Mouse (Mus musculus) lung, postnatal 10 days (tissue): ENCODE results near the gene Tas2r135.

ENCODE experiments used
- DNase-seq: peaks from one replicate; pipeline ENCODE4 v3.0.0; 2021

Gene Tas2r135

DNA sequence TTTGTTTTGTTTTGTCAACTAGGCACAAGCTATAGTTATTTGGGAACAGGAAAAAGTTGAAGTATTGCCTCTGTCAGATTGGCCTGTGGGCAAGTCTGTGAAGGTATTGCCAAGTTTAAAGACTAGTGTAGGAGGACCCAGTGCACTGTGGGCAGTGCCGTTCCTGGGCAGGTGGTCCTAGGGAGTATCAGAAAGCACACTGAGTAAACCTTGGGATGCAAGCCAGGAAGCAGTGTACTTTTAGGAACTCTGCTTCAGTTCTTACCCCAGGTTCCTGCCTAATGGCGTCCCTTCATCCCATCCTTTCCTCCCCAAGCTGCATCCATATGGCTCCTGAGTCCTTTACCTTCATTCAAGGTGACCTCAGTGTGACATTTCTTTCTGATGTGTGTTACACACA is 30.1 kb upstream of the Tas2r135 start:
- DNase-seq, result no peak

DNA sequence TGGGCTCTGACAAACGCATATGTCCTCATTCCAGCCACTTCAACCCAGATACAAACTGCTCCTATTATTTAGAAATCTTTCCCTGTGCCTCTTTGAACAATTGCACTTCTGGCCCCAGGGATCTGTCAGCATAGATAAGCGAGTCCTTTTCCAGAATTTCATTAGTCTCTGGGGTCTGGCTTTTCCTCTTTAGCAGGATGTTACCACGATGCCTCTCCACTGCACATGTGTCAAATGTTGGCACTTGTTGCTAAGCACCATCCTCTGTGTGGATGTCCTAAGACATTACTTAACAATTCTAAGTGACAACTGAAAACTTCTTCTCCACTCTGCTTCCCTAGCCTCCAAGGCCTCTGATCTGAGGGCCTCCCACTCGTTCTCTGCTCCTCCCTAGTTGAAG is 29.2 kb upstream of the Tas2r135 start:
- DNase-seq, result no peak

DNA sequence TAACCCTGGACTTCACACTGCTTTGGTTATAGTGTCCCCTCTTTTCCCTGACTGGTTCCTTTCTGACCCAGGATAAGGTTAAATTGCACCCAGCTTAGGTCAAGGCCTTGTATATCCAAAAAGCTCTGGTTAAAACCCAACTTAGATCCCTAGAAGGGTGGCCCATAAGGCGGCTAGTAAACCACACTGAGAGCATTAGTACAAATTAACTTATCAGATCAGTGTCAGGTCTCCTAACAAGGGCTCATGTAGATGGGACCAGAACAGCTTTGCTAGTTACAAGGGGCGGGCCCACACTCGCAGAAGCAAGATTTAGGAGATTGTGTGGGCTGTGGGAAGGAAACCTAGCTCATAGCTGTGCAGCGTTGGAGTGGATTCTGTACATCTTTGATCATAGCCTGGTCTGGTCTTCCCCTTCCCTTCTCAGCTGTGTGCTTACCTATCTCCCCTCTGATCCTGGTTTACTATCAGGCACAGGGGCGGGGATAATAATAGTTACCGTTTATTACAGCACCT is 28.7 kb upstream of the Tas2r135 start:
- no peak for DNase-seq

DNA sequence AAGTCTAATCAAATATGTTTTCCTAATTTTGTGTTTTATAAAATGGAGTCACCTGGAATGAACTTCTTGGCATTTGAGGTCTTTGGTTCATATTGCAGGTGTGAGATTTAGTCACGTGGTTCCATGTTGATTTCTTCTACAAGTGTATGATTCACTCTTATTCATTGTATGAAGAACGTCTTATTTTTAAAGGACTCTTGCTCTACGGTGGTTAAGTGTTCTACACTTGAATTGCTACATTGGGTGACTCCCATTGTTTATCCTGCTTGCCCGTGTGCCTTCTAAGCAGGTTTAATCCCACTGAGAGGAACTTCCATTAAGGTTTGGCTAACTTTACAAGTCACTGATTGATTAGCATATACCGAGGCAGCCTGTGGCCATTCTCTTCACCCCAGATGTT is 28.0 kb upstream of the Tas2r135 start:
- DNase-seq, result no peak

DNA sequence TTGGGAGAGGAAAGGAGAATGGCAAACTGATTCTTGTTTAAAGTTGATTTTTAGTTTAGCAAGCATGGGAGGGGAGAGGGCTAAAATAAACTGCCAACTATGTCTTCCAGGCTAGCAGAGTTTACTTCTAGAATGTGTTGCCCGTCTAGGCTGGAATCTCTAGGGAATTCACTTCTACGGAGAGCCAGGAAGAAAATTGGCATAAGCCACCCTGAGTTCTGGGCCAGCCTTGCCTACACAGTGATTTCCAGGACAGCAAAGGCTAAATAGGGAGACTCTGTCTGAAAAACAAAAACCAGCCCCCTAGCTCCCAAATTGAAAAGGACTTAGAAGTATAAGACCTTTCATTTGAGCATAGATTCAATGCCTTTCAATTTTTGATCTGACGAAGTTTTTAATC is 25.7 kb upstream of the Tas2r135 start:
- no peak for DNase-seq

DNA sequence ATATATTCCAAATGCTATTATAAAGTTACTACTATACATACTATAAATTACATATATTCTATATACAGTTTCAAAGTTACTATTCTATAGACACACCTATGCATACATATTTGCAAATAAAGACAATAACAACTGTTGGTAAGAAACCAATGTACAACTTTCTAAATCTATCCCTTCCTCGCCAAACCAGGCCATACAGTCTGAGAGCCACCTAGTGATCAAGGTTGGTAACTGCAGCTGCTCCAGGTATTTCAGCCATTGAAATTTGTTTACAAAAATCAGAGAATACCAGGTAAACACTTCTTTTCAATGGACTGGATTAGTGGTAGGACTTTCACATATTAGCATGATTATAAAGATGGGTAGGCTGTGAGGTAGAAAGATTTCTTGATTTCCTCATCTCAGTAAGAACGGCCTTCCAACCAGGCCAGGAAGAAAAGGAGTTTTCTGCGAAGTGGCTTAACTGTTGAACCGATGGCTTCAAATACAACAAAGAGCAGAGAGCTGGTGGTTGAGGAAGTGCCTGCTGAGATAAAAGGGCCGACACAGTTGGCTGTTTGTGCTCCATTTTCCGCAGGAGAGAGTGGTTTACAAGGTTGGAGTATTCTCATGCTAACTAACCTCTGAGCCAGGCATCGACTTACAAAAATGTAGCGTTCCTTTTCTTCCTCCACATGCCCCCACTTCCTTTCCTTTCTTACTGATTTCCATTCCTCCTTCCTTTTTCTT is 24.7 kb upstream of the Tas2r135 start:
- DNase-seq, result no peak

DNA sequence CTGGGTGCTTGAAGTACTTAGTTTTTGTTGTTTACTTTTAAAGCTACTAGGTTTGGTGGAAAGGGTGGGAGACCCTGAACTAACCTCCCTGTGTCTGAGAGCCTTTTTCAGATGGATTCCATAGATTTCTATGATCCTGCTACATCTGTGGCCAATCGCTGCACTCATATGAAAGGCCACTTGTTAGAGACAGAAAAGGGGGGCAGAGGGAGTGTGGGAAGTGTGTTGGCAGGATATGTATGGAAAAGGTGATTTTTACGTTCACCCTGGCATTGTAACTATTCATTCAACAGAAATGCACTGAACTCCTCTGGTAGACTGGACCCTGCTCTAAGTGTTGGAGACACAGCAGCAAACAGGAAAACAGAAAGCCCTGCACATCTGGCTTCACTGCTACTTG is 24.0 kb upstream of the Tas2r135 start:
- DNase-seq, result no peak

DNA sequence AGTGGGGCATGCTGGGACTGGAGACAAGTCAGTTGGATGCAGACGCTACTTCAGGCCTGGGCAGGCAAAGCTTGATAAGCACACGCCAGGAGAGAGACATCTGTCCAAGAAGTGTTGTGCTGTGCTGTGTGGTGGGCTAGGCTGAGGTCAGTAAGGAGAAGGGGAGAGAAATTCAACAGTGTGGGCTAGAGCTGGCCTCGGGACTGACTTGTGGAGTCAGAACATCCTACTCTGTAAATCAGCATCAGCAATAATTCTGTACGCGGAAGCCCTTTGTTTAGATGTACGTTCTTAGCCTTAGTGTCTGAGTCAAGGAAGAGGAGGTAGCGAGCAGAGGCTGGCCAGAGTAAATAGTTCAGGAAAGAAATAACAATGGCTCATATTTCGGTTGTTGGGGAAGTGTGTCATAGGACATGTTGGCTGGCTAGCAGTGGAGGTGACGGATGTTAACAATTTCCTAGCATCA is 23.3 kb upstream of the Tas2r135 start:
- DNase-seq, result no peak

DNA sequence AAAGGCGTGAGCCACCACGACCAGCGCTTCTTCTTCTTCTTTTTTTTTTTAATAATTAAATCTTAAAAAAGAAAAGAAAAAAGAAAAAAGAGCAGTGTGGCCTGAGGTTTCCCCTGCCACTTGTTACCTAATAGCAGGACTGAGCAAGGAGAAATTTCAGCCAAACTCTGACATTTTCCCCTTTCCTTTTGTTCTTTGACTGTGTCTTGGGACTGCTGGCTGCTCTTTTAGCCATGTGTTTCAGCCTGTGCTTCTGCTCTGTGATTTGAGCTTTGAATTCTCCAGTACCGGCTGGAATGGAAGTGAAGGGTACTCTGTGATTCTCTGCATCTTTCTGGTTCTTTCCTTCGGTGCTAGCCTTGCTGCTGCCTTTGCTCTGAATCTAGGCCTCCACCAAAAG is 21.9 kb upstream of the Tas2r135 start:
- no peak for DNase-seq

DNA sequence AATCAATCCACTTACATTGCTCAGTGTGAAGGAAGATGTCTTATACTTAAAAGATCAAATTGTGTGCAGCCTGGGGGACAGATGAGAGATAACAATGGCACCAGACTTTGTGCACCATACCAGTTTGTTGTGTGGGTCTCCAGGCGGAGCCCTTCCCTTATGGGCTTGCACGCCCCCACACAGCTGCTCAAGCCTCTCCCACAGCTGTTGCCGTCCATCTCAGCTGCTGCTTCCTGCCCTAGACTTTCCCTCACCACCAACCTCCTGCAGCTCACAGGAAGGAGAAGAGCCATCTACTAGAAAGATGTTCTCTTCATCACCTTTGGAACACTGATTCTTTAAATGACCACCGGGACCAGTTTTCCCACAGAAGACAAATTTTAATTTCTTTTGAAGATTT is 19.6 kb upstream of the Tas2r135 start:
- no peak for DNase-seq

DNA sequence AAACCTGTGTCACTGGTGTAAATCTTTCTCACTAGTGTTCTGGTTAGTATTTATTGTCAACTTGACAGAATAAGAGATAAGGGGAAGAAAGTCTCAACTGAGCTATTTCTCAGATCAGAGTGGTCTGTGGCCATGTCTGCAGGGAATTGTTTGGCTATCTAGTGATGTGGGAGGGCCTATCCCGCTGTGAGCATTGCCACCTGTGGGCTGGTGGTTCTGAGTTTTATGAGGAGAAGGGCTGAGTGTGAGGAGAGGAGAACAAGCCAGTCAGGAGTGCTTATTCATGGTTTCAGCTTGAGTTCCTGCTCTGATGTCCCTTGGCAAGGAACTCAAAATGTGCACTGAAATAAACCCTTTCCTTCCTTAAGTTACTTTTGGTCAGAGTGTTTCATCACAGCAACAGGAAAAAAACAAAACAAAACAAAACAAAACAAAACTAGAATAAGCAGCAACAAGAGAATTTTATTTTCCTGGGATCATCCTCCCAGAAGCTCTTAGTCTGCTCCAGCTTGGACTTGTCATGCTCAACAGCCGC is 13.4 kb upstream of the Tas2r135 start:
- DNase-seq, result peak; percentile 53

DNA sequence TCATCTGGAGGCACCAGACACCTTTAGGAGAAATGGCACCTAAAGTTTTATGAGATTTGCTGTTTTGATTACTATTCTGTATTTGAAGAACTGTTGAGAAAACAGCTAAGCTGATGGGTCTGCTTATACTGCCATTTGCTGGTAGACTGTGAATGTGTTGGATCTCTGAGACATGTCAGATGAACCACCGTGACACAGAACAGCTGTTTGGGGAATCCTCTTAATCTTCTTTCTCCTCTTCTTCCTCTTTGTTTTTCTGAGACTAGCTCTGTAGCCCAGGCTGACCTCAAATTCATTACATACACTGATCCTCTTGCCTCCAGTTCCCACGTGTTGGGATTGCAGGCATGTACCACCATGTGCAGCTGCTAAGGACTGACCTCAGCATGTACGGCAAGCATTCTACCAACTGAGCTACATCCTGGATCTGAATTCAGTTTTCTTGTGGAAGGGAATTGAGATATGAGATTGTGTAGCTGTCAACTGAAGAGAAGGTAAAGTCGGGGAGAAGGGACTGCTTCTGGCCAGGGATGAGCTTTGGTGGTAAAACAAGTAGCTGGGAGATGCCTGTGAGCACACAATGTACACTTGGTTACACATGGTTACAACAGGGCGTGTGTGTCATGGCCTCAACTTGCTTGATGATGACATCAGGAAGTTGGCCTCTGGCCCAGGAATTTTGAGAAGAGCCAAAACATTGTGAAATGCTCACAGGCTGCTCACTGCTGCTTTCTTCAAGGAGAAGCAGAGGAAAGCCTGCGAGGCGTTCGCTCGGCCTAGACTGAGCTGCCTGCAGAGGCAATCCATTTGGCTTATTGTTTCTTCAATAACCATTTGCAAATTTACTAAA is 9.0 kb upstream of the Tas2r135 start:
- DNase-seq, result peak; percentile 96

DNA sequence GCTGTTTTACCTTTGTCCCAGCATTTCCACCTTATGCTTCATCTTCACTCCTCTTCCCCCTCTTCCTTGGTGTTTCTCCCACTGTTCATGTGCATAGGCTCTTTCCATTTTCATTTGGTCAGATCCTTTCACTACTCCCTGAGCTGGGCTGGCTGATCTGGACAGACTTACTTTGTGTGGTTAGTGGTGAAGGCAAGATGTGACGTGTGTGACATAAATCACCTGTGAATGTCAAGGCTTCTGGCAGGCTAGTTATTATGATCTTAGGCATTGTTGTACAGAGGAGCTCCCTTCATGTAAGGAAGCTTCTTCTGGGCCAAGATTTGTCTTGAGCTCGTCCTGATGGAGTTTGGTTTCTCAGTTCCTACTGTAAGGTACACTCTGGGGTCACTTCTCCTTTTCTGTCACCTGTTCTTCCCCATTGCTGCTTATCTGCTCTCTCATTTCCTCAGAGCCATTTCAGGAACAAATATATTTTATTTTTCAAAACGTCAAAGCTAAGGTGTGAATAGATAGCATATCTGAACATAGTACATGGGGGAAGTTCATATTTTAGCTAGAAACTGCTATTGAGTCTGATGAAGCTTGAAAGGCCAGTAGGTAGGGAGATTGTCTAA is 8.1 kb upstream of the Tas2r135 start:
- DNase-seq, result no peak

DNA sequence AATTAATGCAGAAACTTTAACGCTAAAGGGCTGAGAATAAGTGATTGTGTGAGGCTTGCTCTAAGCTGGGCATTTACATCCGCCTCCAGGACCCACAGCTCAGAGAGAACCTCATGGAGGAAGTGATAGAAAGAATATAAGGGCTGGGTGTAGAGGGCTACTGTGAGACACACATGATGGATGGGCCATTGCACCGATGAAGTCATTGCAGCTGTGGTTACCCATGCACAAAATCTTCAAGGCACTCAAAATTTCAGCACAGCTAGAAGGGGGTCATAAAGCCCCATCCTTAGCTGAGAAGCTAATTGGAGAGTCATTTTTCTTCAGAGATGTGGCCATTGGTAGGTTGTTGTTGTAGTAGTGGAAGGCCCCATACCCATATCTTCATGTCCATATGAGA is 6.9 kb upstream of the Tas2r135 start:
- no peak for DNase-seq

DNA sequence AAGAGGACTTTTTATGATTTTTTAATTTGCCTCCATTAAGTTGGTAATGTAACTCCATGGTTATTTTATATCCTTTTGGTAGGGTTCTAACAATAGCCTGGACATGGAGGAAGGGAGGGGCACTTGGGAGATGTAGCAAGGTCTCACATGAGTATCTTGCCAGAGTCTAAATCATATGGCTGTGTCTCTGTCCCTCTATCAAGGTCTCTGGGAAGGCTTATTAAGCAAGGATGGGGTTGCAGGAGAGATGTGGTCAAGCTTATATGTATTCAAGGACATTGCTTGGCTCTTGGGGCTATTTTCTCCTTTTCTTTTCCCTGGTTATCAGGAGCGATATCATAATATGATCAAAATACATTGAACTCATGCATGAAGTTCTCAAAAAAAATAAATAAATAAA is 6.2 kb upstream of the Tas2r135 start:
- DNase-seq, result no peak

DNA sequence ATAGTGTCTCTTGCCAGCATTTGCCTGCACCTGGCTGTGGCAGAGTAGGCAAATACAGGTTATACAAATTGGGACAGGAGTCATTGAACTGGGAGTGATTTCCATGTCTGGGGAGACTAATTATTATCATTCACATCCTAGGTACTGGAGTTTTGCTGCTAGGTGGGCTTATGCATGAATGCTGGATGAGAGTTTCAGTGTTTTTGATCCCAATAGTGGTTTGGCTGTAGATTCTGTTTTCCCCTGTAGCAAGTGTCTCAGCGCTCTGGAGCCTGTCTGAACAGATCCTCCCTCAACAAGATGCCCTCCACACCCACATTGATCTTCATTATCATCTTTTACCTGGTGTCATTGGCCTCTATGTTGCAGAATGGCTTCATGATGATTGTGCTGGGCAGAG is 5.3 kb upstream of the Tas2r135 start, which contains the start of gene Tas2r143:
Gene Tas2r143, plus strand, starts transcription at position 301 of the 400 bp plus-strand sequence.
- DNase-seq, result no peak

DNA sequence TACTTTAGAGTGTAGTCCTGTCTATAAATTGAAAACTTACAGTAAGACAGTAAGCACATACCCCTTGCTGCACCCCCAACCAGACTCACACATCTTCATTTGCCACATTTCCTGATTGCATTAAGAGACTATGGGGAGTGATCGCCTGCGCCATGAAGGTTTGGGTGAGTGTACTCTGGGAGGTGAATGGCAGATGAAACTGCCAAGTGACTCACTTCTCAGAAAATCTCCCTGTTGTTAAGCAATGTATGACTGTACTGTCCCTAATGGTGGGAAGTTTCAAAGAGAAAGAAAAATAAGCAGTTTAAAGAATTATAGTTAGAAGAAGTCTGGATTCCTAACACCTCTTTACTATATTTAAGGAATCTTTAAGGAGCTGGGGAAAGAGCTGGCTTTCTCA is 14.2 kb downstream of the Tas2r135 start:
- DNase-seq, result no peak

DNA sequence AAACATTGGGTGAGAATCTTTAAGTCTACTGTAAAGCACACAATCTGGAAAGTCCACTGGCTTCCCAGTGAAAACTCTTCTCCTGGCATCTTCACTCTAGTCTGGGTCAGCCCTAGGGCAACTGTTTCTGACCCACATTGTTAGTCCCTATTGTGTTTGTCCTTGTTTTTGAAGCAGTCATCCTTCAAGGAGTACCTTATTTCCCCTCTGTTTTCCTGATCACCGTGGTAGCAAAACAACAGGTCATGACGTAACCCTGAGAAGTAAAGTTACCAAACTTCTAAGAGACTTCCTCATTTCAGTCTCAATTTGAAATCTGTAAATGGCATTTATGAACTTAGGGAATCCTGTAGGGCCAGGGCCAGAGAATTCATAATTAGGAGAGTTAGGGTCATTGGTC is 16.2 kb downstream of the Tas2r135 start:
- DNase-seq, result no peak

DNA sequence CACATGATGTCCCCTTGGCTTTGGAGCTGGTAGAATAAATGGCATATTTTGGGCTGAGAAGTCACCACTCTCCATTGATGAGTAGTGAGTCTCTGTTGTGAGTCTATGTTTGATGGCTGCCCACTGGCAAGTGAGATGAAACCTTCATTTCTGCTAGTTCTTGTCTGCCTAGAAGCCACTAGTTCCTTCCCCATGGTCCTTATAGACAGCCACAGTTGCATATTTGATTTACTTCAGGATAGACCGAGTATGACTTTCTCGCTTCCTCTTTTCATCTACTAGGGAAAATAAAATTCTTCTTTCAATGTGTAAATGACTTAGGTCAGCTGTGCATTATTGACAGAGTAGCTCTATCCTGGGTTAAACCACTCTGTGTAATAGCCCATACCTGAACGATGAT is 19.2 kb downstream of the Tas2r135 start:
- DNase-seq, result no peak

DNA sequence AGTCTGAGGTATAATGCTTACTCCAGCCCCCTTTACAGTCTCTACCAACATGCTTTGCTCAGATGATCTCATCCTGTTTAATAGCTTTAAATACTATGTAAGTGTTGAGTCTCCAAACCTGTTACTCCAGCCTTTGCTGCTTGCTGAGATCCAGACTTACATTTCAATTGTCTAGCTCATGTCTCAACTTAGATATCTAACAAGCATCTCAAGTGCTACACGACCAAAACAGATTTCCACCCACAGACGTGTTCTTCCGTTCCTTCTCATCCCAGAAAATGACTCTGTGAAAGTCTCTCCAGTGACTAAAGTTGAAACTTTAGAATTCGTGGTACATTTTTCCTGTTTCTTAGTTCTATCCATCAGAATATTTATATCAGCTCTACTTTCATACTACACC is 21.1 kb downstream of the Tas2r135 start:
- DNase-seq, result no peak

DNA sequence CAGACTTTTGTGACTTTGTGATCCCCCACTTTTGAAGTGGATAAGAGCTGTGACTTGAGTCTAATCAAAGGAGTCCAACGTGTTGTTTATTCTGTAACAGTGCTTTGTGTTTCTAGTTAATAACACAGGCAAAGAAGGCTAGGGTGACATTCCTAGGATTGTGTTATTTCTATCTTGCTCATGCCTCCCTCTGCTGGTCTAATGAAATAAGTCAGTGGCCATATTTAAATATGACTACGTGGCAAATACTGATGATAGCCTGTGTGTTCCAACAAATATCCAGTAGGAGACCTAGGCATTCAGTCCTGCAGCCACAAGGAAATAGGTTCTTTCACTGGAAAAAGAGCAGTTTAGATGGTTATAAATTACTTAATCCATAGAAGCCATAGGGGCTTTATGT is 28.3 kb downstream of the Tas2r135 start:
- DNase-seq, result peak; percentile 41

DNA sequence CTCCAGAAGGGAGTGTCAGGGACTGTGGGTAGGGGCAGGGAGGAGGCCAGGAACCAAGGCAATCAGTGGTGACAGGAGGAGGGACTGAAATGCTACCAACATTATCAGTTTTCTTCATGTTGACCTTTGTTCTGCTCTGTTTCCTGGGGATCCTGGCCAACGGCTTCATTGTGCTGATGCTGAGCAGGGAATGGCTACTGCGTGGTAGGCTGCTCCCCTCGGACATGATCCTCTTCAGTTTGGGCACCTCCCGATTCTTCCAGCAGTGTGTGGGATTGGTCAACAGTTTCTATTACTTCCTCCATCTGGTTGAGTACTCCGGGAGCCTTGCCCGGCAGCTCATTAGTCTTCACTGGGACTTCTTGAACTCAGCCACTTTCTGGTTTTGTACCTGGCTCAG is 29.2 kb downstream of the Tas2r135 start, which contains the start of gene Tas2r126:
Gene Tas2r126, plus strand, starts transcription at position 90 of the 400 bp plus-strand sequence.
- DNase-seq, result no peak

DNA sequence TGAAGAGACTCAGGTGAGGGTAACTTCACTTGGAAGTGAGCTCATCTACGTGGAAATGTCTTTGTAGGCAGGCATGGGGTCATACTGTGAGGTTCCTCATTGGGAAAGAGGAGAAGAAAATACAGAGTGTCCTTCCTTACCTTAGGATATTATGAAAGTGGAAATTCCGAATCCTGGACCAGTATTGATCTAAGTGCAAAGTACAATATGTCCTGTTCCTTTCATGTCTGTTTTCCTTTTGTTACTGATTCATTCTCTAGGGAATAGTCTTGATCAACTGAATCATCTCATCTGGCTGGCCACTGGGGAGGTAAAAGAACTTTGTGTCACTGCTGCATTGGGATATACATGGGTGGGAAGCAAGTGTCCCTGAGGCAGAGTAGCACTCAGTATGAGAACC is 30.3 kb downstream of the Tas2r135 start:
- no peak for DNase-seq
